Mouse (Mus musculus) large intestine, adult 2 months (tissue): Measurements from ENCODE around the gene G430095P16Rik. TPM values are rescaled to one million over a fixed set of nuclear protein-coding genes. Genes with fewer than 3 reads are reported as not detected.

ENCODE experiments used
- DNase-seq: peaks from one replicate; pipeline ENCODE4 v3.0.0-alpha.2; 2012; ENCODE audit warnings: low read depth, low spot score
- WGBS: fragments of 180-500 bp; shearing (Covaris S2); methylation state at CpG from one replicate; pipeline ENCODE4 v1.1.7; 2018; 5-methylcytosine and 5-hydroxymethylcytosine counted together
- polyA plus RNA-seq: library from polyadenylated mRNA; depleted of rRNA; stranded (reverse); fragments of >200 nt; gene quantifications from 2 replicates; pipeline ENCODE4 v1.2.3, GENCODE M21; 2012; rRNA removed

The G430095P16Rik gene
- 0.12 and 0.18 TPM in 2 replicates for polyA plus RNA-seq

DNA sequence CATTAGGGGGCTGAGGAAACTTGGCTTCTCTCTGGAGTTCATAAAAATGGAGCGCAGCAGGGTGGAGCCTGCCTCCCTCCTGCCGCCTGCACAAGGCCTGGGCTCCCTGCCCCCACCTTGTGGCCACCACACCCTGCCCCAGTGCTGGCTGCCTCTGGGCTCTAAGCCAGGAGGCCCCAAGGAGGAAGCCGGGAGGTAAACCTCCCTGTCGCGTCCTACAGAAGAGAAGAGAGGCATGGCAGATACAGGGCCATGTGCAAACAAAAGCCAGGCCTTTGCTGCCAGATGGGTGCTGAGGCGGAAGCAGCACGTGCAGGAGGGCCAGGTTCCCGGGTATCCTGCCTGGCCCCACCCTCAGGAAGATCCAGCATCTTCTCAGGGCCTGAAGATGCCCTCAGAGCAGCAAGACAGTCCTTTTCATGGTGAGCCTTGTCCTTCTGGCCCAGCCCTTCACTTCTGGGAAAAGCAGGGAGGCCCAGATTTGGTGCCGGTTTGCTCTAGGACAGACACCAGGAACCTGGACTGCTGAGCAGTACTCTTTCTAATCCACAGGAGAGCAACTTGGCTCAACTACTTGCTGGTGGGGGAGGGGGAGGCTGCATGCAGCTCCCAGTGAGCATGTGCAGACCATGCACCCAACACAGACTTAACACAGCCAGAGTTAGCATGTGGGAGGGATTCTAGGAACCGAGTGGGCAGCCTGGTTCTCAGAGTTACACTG lies at the start of gene G430095P16Rik:
Gene G430095P16Rik (plus strand): TSS at position 158 of the 721 bp plus-strand sequence.
- peak; percentile 75 for DNase-seq

DNA sequence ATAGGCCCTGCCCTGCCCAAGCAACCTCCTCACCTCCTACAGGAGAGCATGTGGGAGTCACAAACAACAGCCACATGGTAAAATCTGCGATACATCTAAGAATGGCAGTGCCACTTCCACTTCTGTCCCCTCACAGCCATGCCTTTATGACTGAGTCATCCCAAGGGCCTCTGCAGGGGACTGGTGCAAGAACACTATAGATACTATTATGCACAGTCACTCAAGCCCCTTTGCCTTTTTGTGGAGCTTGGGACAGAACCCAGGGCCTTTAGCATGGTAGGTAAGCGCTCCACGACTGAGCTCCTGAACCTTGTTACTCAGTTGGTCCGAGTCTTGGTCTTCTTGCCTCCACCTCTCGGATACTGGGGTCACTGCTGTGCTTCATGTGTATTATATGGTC lies 45.5 kb upstream of the G430095P16Rik start:
- WGBS = 89% methylated on average over 5 of the region's 5 CpGs
- DNase-seq = no peak

More for the DNA sequence above, at the start of gene G430095P16Rik:
- 5% methylated on average over 10 of the region's 10 CpGs for WGBS

DNA sequence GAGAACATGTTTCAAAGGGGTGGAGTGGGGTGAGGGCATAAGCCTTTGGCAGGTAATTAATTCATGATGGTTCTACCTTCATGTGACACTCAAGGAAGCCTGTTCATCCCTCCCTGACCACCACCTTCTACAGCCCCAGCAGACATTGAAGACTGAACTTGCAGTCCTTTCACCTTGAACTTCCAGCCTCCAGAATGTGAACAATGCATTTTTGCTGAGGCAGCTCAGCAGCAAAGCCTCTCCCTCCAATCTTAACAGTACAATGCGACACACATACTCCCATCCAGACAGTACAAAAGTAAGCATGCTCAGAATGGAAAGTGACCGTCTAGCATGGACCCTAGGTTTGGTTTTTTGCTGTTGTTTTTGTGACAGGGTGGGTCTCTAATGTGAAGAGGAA lies 41.3 kb upstream of the G430095P16Rik start:
- no peak for DNase-seq
- whole genome bisulfite sequencing = 77% methylated on average over 2 of the region's 2 CpGs

DNA sequence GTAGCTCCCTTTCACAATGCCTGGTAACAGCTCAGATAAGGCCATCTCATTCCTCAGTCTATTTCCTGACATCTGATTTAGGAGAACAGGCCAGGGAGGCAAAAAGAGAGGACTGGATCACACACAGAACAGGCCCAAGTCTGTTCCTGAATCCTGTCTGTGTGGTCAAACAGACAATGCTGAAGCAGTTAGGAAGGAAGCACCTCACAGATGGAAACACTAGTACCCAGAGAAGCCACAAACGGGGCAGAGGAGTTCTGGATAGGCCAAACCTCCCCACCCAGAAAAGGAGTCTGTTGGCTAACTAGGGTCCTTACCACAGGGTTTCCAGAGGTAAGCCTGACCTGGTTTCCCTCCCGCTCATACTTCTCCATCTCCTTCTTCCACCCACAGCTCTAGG lies 40.5 kb upstream of the G430095P16Rik start:
- 83% methylated on average over 2 of the region's 2 CpGs for WGBS
- DNase-seq = no peak

DNA sequence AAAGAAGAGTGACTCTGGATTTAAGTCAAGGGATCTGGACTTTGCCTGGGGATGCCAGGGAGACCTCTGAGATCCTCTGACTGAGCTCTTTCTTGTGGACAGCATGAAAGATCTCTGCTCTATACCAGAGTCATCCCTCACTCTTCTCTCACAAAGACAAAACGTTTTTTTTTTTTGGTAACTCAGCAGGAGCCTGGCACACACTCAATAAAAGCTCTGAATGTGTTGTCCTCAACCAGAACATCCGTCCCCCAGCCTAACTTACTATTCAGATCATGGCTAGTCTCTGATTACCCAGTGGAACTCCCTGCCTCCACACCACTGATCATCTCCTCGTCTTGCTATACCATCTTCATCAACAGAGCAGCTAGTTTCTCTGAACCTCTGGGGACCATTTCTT lies 38.3 kb upstream of the G430095P16Rik start:
- 55% methylated on average over 3 of the region's 3 CpGs for WGBS

DNA sequence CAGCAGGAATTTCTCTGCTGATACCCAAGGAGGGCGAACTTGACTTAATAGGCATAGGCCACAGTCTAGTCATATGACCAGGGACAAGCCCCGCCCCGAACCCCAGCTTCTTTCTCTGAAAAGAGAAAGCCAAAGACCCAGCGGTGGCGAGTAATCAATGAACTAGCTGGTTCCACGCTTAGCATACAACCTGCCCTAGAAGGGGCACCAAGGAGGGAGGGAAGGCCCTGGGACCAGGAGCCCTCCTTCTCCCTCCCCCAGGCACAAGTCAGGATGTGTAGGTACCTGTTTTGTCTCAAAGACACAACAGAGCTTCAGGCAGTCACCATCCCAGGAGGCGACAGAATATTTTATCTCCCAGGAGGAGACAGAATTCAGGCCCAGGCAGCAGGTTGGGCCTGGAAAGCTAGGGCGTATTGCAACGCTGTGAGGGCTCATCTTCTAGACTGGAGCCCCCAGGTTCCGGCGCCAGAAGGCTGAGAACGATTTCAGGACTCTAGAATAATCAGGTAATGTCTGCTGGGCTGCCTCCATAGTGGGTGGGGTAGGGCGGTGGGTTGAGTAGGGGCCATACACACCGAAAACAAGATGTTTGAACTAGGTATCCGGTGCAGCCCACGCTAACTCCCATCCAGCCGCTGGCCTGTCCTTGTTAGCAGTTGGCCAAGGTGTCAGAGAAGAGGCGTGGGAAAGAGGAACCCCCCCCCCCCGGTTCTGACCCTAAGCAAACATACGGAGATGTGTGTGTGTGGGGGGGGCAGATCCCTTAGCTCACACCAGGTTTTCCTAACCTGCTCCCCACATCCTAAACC lies 36.4 kb upstream of the G430095P16Rik start, which contains the start of gene Trmt1:
Gene Trmt1 (plus strand): TSS at position 117 of the 812 bp plus-strand sequence.
- 7% methylated on average over 20 of the region's 20 CpGs for WGBS

More for the DNA sequence above, 38.3 kb upstream of the G430095P16Rik start:
- DNase-seq = no peak

DNA sequence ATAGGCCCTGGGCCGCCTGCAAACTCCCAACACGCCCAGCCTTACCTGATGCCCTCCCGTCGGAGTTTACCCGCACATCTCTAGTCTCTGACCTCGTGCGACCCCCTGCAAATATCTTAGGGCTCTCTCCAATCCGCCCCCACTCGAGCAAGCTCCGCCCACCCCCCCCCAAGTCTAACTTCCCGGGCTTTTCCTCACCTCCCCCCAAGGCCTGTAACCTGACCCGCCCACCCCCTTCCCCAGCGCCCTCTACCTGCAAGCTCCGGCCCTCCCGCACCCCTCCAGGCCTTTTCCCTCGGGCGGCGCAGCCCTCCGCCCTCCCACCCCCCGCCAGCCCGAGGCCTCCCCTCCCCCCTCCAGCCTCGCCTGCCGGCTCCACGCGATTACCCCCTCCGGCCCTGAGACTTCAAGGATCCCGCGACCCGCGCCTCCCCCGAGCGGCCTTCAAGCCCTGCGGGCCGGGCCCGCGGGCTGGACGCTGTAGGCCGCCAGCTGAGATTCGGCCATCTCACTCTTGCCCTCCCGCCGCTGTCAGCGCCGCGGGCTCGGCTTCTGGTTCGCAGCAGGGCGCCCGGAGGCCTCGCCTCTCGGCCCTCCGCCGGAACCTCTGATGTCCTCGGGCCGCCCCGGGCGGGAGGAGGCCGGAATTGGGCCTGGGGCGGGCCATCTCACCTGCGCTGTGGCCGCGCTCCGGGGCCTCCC lies 35.7 kb upstream of the G430095P16Rik start:
- under 1% methylated on average over 50 of the region's 62 CpGs for WGBS
- no peak for DNase-seq

More for the DNA sequence above, 36.4 kb upstream of the G430095P16Rik start, which contains the start of gene Trmt1:
- no peak for DNase-seq

DNA sequence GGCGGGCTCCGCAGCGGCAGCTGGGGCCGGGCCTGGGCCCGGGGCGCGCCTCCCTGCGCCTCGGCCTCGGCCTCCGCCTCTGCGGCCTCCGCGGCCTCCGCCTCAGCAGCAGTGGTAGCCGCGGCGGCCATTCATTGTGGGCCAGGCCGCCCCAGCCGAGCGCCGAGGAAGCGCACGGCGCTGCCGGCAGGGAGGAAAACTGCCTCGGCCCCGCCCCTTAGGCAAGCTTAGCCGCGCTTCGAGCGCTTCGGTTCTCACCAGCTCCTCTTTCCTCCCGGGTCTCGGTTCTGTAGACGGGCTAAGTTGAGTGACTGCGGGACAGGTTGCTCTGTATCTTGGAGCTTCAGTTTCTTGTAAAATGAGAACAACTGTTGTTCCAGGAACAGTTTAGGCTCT lies 35.1 kb upstream of the G430095P16Rik start, which contains the start of gene Nacc1:
Gene Nacc1 (minus strand): TSS at position 158 of the 396 bp plus-strand sequence.
- no peak for DNase-seq
- WGBS = under 1% methylated on average over 36 of the region's 37 CpGs

DNA sequence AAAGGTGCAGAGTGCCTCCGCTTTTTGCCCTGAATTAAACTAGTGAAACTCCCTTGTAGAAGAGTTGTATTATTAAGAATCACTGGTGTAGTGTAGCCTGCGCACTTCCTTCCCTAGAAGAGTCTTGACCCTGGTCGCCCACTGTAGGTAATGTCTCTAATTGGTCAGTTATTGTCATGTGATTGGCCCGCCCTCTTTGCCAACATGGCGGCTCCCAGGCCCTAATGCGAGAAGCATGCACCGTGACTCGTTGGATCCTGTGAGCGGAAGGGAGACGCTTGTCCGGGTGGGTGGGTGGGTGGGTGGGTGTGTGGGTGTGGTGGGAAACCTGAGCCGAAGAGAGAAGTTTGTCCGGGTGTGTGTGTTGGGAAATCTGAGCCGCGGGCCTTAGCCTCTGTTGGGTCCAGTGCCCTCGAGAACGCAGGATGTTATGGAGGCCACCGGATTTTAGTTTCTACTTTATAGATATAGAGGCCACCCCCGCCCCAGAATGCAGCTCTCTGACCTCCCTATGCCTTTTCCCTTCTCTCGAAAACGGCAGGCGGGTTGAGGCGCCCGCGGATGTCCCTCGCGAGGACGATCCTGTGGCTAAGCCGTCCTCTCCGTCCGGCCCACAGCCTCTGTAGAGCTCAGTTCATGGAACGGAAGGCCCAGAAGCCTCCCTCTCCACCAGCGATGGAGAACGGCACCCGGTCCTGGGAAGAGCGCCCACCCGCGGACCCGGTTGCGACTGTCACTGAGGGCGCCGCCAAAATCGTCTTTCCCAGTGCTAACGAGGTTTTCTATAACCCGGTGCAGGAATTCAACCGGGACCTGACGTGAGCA lies 33.5 kb upstream of the G430095P16Rik start:
- WGBS = under 1% methylated on average over 47 of the region's 47 CpGs
- peak; percentile 76 for DNase-seq

DNA sequence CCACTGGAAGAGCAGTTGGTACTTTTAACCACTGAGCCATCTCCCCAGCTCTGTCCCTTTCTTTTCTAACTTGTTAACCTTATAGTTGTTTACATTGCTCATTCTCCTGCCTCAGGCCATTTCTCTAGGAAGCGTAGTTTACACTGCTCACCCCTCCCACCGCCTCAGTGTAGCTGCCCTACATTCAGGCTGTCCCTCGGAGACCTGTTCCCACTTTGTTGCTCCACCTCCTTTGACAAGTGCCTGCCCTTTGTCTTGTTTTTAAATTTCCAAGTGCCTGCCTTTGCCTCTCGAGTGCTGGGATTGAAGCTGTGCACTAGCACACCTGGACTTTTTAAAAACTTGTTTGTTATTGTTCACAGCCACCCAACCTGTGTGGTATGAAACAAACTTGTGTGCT lies 29.5 kb upstream of the G430095P16Rik start:
- WGBS = 81% methylated on average over 4 of the region's 4 CpGs
- no peak for DNase-seq

DNA sequence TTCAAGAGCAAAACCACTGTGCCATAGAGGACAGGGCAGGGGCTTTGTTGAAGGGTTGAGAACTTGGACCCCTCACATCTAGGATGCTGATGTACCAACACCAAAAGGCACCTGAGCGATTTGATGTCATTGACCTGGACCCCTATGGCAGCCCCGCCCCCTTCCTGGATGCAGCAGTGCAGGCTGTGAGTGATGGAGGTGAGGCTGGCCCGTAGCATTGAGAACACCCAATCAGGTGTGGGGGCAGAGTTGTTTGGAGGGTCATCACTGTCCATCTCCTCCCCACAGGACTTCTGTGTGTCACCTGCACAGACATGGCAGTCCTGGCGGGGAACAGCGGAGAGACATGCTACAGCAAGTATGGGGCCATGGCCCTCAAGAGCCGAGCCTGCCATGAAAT lies 27.7 kb upstream of the G430095P16Rik start:
- DNase-seq = no peak
- WGBS = 91% methylated on average over 6 of the region's 6 CpGs

DNA sequence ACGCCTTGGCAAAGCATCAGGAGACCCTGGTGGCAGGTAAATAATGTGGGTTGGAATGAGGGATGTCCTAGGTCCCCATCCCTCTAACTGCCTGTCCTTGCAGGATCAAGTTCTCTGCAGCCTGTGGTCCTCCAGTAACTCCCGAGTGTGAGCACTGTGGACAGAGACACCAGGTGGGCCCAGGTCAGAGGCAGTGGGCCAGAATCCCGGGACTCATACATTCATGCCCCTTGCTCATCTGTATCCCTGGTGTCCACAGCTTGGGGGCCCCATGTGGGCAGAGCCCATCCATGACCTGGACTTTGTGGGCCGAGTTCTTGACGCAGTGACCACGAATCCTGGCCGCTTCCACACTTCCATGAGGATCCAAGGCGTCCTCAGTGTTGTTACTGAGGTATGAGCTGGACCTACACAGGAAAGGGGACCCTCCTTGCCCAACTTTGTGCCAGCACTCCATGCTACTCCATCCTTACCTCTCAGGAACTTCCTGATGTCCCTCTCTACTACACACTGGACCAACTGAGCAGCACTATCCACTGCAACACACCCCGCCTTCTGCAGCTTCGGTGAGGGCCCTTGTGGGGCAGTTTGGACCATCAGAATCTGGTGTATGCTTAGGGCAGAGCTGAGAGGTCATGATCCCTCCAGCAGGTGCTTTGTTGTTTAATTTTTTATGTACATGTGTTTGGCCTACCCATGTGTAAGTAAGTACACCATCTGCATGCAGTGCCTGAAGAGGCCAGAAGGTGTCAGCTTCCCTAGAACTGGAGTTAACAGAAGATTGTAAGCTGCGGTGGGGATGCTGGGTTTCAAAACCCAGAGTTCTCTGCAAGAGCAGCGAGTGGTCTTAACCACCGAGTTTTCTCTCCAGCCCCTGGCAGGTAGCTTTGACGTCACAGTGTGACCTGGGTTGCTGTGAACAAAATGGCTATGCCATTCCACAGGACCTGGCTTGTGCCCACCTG lies 25.4 kb upstream of the G430095P16Rik start:
- WGBS = 86% methylated on average over 14 of the region's 14 CpGs
- DNase-seq = no peak

DNA sequence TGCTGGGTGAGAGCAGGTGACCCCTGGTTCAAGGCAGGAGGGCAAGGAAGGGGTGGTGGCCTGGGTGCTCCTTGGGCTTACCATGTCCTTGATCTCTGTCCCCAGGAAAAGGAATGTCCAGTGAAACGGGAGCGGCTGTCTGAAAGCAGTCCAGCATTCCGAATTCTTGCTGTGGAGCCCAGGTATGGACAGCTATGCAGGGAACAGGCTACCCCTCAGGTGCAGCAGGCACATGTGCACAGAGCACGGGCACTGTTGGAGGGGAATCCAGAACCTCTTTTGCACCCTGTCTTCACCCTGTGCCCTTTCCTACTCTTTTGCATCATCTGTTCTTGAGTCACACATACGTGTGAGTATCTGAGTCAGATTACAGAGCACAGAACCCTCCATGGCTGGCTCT lies 24.5 kb upstream of the G430095P16Rik start:
- no peak for DNase-seq

DNA sequence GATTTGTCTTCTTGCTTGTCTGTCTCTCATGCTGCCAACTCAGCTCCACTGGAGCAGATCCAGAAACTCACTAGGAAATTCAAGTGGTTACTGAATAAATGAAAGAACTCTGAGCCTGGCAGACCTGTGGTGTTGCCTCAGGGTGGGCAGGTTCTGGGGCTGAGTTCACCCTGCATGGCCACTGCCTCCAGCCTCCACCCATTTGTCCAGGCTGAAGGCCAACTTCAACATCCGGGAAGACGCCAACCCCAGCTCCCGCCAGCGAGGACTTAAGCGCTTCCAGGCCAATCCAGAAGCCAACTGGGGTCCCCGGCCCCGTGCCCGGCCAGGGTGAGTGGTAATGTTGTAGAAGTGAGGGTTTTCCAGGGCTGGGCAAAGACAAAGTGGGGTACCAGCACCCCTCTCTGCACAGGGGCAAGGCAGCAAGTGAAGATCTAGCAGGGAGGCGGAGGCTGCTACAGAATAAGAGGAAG lies 23.8 kb upstream of the G430095P16Rik start:
- peak; percentile 64 for DNase-seq
- WGBS = 38% methylated on average over 9 of the region's 9 CpGs

More for the DNA sequence above, 24.5 kb upstream of the G430095P16Rik start:
- 69% methylated on average over 5 of the region's 5 CpGs for WGBS

DNA sequence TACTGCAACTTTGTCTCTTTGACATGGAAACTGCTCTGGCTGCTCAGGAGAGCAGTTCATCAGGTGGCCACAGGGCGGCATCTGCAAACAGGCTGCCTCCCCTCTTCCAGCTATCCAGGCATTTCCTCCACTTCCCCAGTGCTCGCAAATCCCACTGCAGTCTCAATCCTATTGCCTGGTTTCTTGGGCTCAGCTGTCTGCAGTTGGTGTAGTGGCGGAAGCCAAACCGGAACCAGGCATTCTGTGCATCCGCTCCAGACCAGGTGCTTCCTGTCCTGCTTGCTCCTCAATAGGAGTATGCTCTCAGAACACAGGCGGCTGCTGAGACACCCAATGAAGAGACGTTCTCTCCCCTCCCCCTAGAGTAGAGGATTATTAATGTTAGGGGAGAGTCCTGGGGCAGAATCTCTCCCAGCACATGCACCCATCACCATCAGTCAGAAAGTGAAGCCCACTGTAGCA lies 22.9 kb upstream of the G430095P16Rik start:
- 59% methylated on average over 7 of the region's 7 CpGs for WGBS
- no peak for DNase-seq

DNA sequence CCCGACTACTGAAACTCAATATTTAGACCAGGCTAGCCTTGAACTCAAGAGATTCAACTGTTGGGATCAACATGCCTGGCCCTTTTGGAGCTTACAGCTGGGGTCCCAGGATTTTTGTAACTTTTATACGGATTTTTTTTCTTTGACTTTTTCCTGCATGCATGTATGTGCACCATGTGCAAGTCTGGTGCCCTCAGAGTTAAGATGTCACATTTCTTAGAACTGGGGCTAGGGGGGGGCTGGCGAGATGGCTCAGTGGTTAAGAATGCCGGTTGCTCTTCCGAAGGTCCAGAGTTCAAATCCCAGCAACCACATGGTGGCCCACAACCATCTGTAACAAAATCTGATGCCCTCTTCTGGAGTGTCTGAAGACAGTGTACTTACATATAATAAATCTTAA lies 22.3 kb upstream of the G430095P16Rik start:
- DNase-seq = no peak
- 72% methylated on average over 5 of the region's 5 CpGs for WGBS

DNA sequence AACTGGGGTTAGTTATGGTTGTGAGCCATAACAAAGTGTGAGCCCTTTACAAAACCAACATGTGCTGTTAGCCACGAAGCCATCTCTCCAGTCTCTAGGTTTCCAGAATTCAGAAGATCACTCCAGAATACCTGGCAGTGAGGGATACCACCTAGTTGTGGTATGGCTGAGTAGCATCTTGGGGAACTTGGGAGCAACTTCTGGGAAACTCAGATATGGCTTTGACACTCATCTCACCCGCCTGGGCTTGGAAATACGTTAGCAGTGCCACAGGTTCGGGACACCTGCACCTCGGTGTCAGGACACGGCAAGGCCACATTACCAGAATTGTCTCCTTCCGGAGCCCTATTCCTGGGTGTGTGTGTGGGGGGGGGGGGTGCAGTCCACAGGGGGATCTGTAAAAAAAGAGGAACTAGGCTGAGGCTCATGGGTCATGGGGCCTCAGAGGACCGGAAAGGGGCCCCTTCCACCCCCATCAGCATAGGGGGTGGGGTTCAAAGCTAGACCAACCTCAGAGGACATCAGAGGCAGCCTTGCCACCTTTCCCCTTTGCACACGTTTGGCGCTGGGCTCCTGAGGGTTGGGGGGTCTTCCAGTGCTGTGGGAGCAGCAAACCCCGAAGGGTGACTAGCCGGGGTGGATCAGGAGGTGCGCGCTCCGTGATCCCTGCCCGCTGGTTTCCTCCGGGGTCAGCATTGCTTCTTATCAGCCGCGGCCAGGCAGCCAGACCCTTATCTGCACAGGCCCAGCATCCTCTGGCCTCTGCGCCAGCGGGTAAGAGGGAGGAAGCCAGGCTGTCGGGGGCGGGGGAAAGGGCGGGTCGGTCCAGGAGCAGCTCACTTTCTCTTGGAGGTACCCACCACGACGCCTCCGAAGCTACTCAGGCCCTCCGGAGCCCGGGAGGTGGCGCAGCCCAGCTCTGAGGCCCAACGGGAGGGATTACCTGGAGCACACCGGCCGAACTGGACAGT lies 21.6 kb upstream of the G430095P16Rik start, which contains the start of gene Lyl1:
Gene Lyl1 (plus strand): TSS at position 517 of the 971 bp plus-strand sequence.
- WGBS = 24% methylated on average over 34 of the region's 34 CpGs
- DNase-seq = no peak
